Mouse (Mus musculus): Measurements from ENCODE around the gene Lrrc4b. TPM values are rescaled to one million over a fixed set of nuclear protein-coding genes. Genes with fewer than 3 reads are reported as not detected.
A peak's percentile ranks its signal among the peaks of the same experiment; 100 is the strongest.

Lrrc4b gene
- total and polyA plus RNA-seq, 2 experiments from 2014 or later: 2.8 to 89.5 TPM

GRCm38 (mm10) chr7:44495992-44496770, 67.4 kb downstream of the Lrrc4b start, which contains the start of the genes Emc10 and Fam71e1:
Gene Emc10 (minus strand): TSS chr7:44496529.
Gene Fam71e1 (plus strand): TSS chr7:44496581.
- Histone ChIP-seq H3K4me3 (ENCODE audit: low read depth, low read length) (peak within 1 kb of the TSS; percentile 67), H3K9ac (replicated peaks; ENCODE audit: low read depth, low read length) (peak within 1 kb of the TSS; percentile 72), H3K27ac (ENCODE audit: low read depth) (peak within 1 kb of the TSS; percentile 89), H3K4me2 (ENCODE audit: low read depth, low read length) (peak within 1 kb of the TSS; percentile 80), H3K27me3 (ENCODE audit: control insufficient read depth, insufficient read depth, low read length) (no peaks in the 10 kb centered on the region; the same call in 1 of the 2 replicates), H3K36me3 (replicated peaks; ENCODE audit: control insufficient read depth, insufficient read depth, low read length) (peaks cover 20% of the 10 kb centered on the region), H3K4me1 (ENCODE audit: control insufficient read depth, insufficient read depth) (peaks cover 15% of the 10 kb centered on the region), H3K9me3 (replicated peaks; ENCODE audit: control insufficient read depth, low read length) (no peaks in the 10 kb centered on the region)
- ATAC-seq (ENCODE audit: insufficient read depth, low read depth) (peak; percentile 94), DNase-seq (ENCODE audit: low spot score) (peak; percentile 95)
- TF ChIP-seq EP300 (IDR thresholded peaks at IDR 0.05; ENCODE audit: low read depth) (peak; percentile 77; the same call in 1 of the 2 replicates), CTCF (IDR thresholded peaks at IDR 0.05; ENCODE audit: low read depth) (no peak)
- WGBS: 1% methylated on average over 58 of the region's 58 CpGs

DNA sequence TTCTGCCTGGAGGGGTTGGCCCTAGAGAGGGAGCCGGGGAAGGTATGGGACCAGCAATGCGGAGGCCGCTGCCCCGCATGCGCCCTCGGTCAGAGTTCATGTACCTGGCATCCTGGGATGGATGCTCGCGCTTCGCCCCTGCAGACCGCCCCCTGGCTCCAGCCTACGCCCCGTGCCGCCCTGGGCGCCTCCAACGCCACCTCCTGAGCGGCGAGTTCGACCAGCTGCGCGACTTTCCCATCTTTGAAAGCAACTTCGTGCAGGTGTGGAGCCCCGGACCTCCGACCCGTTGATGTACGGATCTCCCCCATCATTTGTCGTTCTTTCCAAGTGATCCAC, 67.9 kb downstream of the Lrrc4b start:
- H3K4me3 ChIP-seq (ENCODE audit: low read depth, low read length): peak overlapping the region; percentile 67
- H3K9me3 ChIP-seq (replicated peaks; ENCODE audit: control insufficient read depth, low read length): no peaks in the 10 kb centered on the region
- H3K27ac ChIP-seq (ENCODE audit: low read depth): peak overlapping the region; percentile 89
- H3K27me3 ChIP-seq (ENCODE audit: control insufficient read depth, insufficient read depth, low read length): no peaks in the 10 kb centered on the region; the same call in 1 of the 2 replicates
- DNase-seq (ENCODE audit: low spot score) (no peak), ATAC-seq (ENCODE audit: insufficient read depth, low read depth) (no peak)
- 2% methylated on average over 25 of the region's 26 CpGs for WGBS
- H3K9ac ChIP-seq (replicated peaks; ENCODE audit: low read depth, low read length): peak overlapping the region; percentile 72
- peaks cover 16% of the 10 kb centered on the region for H3K36me3 ChIP-seq (replicated peaks; ENCODE audit: control insufficient read depth, insufficient read depth, low read length)
- peaks cover 15% of the 10 kb centered on the region for H3K4me1 ChIP-seq (ENCODE audit: control insufficient read depth, insufficient read depth)
- peak overlapping the region; percentile 80 for H3K4me2 ChIP-seq (ENCODE audit: low read depth, low read length)
- no peak for TF ChIP-seq CTCF (IDR thresholded peaks at IDR 0.05; ENCODE audit: low read depth)
- 0 out of 2 replicates have a peak, but pooled peaks have one; percentile 13 for TF ChIP-seq EP300 (IDR thresholded peaks at IDR 0.05; ENCODE audit: low read depth)

DNA sequence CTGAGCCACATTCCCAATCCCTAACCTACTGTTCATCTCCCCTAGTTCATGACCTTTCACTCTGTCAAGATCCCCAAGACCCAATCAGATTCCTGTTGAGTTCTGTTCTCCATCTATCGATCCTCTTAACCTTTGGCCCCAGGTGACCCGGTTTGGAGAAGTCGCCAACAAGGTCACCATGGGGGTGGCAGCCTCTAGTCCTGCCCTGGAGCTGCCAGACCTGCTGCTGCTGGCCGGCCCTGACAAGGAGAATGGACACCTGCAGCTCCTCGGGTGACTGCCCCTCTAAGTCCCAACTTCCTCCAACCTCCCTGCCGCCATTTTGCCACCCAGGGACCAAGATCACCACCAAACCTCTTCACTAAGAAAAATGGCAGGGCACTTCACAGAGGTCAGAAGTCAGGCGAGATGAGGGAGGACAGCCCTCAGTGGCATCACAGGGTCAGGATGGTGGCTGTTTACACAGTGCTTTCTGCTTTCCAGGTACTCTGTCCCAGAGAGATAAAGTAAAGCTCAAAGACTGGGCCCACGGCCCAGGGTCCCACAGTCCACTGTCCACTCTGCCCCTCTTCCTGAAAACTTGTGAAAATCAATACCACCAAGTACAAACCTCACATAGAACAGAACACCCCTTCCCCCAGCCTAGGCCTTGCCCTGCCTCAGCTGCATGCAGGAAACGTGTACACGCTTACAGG, 68.7 kb downstream of the Lrrc4b start:
- Histone ChIP-seq H3K9ac (replicated peaks; ENCODE audit: low read depth, low read length) (no peak overlapping the region), H3K4me1 (ENCODE audit: control insufficient read depth, insufficient read depth) (peaks cover 15% of the 10 kb centered on the region), H3K4me2 (ENCODE audit: low read depth, low read length) (no peak overlapping the region), H3K36me3 (replicated peaks; ENCODE audit: control insufficient read depth, insufficient read depth, low read length) (peaks cover 8% of the 10 kb centered on the region), H3K27ac (ENCODE audit: low read depth) (no peak overlapping the region), H3K4me3 (ENCODE audit: low read depth, low read length) (no peak overlapping the region), H3K9me3 (replicated peaks; ENCODE audit: control insufficient read depth, low read length) (no peaks in the 10 kb centered on the region), H3K27me3 (ENCODE audit: control insufficient read depth, insufficient read depth, low read length) (no peaks in the 10 kb centered on the region; the same call in 1 of the 2 replicates)
- WGBS: 88% methylated on average over 10 of the region's 10 CpGs
- ATAC-seq (ENCODE audit: insufficient read depth, low read depth): no peak
- no peak for DNase-seq (ENCODE audit: low spot score)
- TF ChIP-seq EP300 (IDR thresholded peaks at IDR 0.05; ENCODE audit: low read depth): no peak
- no peak for TF ChIP-seq CTCF (IDR thresholded peaks at IDR 0.05; ENCODE audit: low read depth)

DNA sequence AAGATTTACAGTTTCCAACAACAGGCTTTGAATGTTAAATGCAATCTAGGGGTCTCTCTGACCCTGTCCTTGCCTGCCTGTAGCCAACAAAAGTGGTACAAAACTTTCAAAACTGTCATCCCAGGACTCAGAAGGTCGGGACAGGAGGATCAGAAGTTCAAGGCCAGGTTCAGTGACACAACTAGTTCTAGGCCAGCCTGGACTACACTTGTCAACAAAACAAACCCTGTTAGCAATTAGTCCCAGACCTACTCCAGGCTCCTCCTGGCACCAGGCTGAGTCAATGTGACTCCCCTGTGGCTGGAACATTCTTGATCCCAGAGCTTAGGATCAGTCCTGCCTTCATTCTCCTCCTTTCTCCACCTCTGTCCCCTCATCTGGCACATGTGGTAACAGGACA, 70.1 kb downstream of the Lrrc4b start:
- Histone ChIP-seq H3K9me3 (replicated peaks; ENCODE audit: control insufficient read depth, low read length) (no peaks in the 10 kb centered on the region), H3K9ac (replicated peaks; ENCODE audit: low read depth, low read length) (no peak overlapping the region), H3K4me3 (ENCODE audit: low read depth, low read length) (no peak overlapping the region), H3K36me3 (replicated peaks; ENCODE audit: control insufficient read depth, insufficient read depth, low read length) (no peaks in the 10 kb centered on the region), H3K4me2 (ENCODE audit: low read depth, low read length) (no peak overlapping the region), H3K27me3 (ENCODE audit: control insufficient read depth, insufficient read depth, low read length) (no peaks in the 10 kb centered on the region; the same call in 1 of the 2 replicates), H3K4me1 (ENCODE audit: control insufficient read depth, insufficient read depth) (peaks cover 15% of the 10 kb centered on the region), H3K27ac (ENCODE audit: low read depth) (no peak overlapping the region)
- DNase-seq (ENCODE audit: low spot score) (no peak), ATAC-seq (ENCODE audit: insufficient read depth, low read depth) (no peak)
- no peak for TF ChIP-seq EP300 (IDR thresholded peaks at IDR 0.05; ENCODE audit: low read depth)
- WGBS: 72% methylated on average over 1 of the region's 1 CpGs

GRCm38 (mm10) chr7:44500046-44500445, 71.2 kb downstream of the Lrrc4b start:
- Histone ChIP-seq H3K4me2 (ENCODE audit: low read depth, low read length) (no peak overlapping the region), H3K4me1 (ENCODE audit: control insufficient read depth, insufficient read depth) (peaks cover 15% of the 10 kb centered on the region), H3K27me3 (ENCODE audit: control insufficient read depth, insufficient read depth, low read length) (no peaks in the 10 kb centered on the region; the same call in 1 of the 2 replicates), H3K9me3 (replicated peaks; ENCODE audit: control insufficient read depth, low read length) (0 out of 2 replicates have a peak, but pooled peaks cover 4% of the 10 kb centered on the region), H3K4me3 (ENCODE audit: low read depth, low read length) (no peak overlapping the region), H3K36me3 (replicated peaks; ENCODE audit: control insufficient read depth, insufficient read depth, low read length) (no peaks in the 10 kb centered on the region), H3K9ac (replicated peaks; ENCODE audit: low read depth, low read length) (no peak overlapping the region), H3K27ac (ENCODE audit: low read depth) (no peak overlapping the region)
- no peak for ATAC-seq (ENCODE audit: insufficient read depth, low read depth)
- no peak for TF ChIP-seq EP300 (IDR thresholded peaks at IDR 0.05; ENCODE audit: low read depth)
- no peak for TF ChIP-seq CTCF (IDR thresholded peaks at IDR 0.05; ENCODE audit: low read depth)
- no peak for DNase-seq (ENCODE audit: low spot score)
- WGBS: 38% methylated on average over 20 of the region's 20 CpGs
